Comparison of ENCODE assay signal across 34 mouse cellular contexts in genomic region chr19:37774551-37774950, GRCm38 (mm10).
"Had no signal": no experiment of that assay in that cellular context is flagged by ENCODE, and none has a peak within 500 bp of the region (broad histone marks: within the 10 kb centered on the region; RNA-seq: fewer than 3 reads in every experiment).

No protein-coding gene starts in this region.

- DNase-seq: heart, postnatal 10 days; heart, postnatal 14 days; heart, postnatal 36 days; heart, postnatal 4 days; kidney, adult 11 months; kidney, adult 18-20 months; kidney, adult 2 months; kidney, adult 8-10 months; kidney, adult 9 months; kidney, postnatal 10 days; kidney, postnatal 14 days; kidney, postnatal 25 days; kidney, postnatal 36 days; kidney, postnatal 4 days; layer of hippocampus, adult 9-11 months; layer of hippocampus, postnatal 36 days had no signal

- H3K27ac ChIP-seq: heart, embryonic 10.5 days; heart, embryonic 13.5 days; heart, embryonic 15.5 days; hindbrain, embryonic 10.5 days; hindbrain, embryonic 12.5 days; hindbrain, embryonic 13.5 days; hindbrain, embryonic 14.5 days; hindbrain, embryonic 15.5 days; hindbrain, postnatal 0 days; intestine, embryonic 15.5 days; kidney, embryonic 15.5 days; kidney, postnatal 0 days; layer of hippocampus, adult 2 months had no signal

- H3K9ac ChIP-seq: heart, embryonic 13.5 days; heart, embryonic 15.5 days; hindbrain, embryonic 12.5 days; hindbrain, embryonic 13.5 days; hindbrain, embryonic 14.5 days; hindbrain, embryonic 15.5 days; intestine, embryonic 15.5 days; kidney, embryonic 15.5 days had no signal

- H3K4me3 ChIP-seq: heart, embryonic 10.5 days; heart, embryonic 13.5 days; heart, embryonic 15.5 days; hindbrain, embryonic 10.5 days; hindbrain, embryonic 12.5 days; hindbrain, embryonic 13.5 days; hindbrain, embryonic 15.5 days; intestine, embryonic 15.5 days; kidney, embryonic 15.5 days; layer of hippocampus, adult 2 months had no signal

- H3K36me3 ChIP-seq: heart, embryonic 10.5 days; heart, embryonic 13.5 days; heart, embryonic 15.5 days; hindbrain, embryonic 10.5 days; hindbrain, embryonic 12.5 days; hindbrain, embryonic 13.5 days; hindbrain, embryonic 15.5 days; intestine, embryonic 15.5 days; kidney, embryonic 15.5 days had no signal

- ATAC-seq: hindbrain, embryonic 16.5 days; hindbrain, postnatal 0 days; inflammation-experienced regulatory T-cells, adult 6 months; intestine, embryonic 15.5 days; intestine, embryonic 16.5 days; intestine, postnatal 0 days had no signal

- H3K27me3 ChIP-seq: heart, embryonic 13.5 days; heart, embryonic 15.5 days; hindbrain, embryonic 12.5 days; hindbrain, embryonic 13.5 days; hindbrain, embryonic 15.5 days; intestine, embryonic 15.5 days; kidney, embryonic 15.5 days had no signal

- H3K4me2 ChIP-seq: heart, embryonic 11.5 days; heart, embryonic 13.5 days; heart, embryonic 15.5 days; hindbrain, embryonic 12.5 days; hindbrain, embryonic 13.5 days; hindbrain, embryonic 14.5 days; hindbrain, embryonic 15.5 days; intestine, embryonic 15.5 days; kidney, embryonic 15.5 days had no signal

- H3K4me1 ChIP-seq: hindbrain, embryonic 15.5 days; intestine, embryonic 15.5 days; kidney, embryonic 15.5 days had no signal

- H3K9me3 ChIP-seq: heart, embryonic 10.5 days; heart, embryonic 13.5 days; heart, embryonic 15.5 days; hindbrain, embryonic 10.5 days; hindbrain, embryonic 12.5 days; hindbrain, embryonic 13.5 days; hindbrain, embryonic 15.5 days; intestine, embryonic 15.5 days; kidney, embryonic 15.5 days had no signal
